Mouse (Mus musculus) forebrain, postnatal 0 days (tissue): ENCODE measurements at regions not wholly inside any gene's neighbourhood (a gene's known extent, or its start where the extent isn't known, plus 50 kb on each side); places are given as distances from the start of the nearest gene placed in this dataset.
A peak's percentile ranks its signal among the peaks of the same experiment; 100 is the strongest.

Experiments used
- ATAC-seq: fragments of 200-750 bp; cut with Nextera tagmentation; 2 replicates; pipeline ENCODE4 v1.8.0; 2017; ENCODE audit warnings: mild to moderate bottlenecking, moderate library complexity
- DNase-seq: peaks from one replicate; pipeline ENCODE4 v3.0.0-alpha.2; 2015
- H3K27ac ChIP-seq: fragments of 300-500 bp; sonication (generic); 2 replicates; pipeline ENCODE4 v1.5.1; 2014; ENCODE audit warnings: low read depth, mild to moderate bottlenecking, antibody characterized with exemption, low read length, moderate library complexity, mixed read lengths
- H3K27me3 ChIP-seq: fragments of 300-500 bp; sonication (generic); 2 replicates; pipeline ENCODE4 v1.6.1; 2014; ENCODE audit warnings: mild to moderate bottlenecking, low read length, mixed read lengths; ENCODE audit not compliant: insufficient read depth
- H3K36me3 ChIP-seq: fragments of 300-500 bp; sonication (generic); 2 replicates; pipeline ENCODE4 v1.6.1; 2014; ENCODE audit warnings: mild to moderate bottlenecking, moderate library complexity; ENCODE audit not compliant: insufficient read depth
- H3K4me1 ChIP-seq: fragments of 300-500 bp; sonication (generic); 2 replicates; pipeline ENCODE4 v1.6.1; 2014; ENCODE audit warnings: antibody characterized with exemption; ENCODE audit not compliant: insufficient read depth
- H3K4me2 ChIP-seq: fragments of 300-500 bp; sonication (generic); 2 replicates; pipeline ENCODE4 v1.6.1; 2014; ENCODE audit warnings: low read depth, mild to moderate bottlenecking, moderate library complexity
- H3K4me3 ChIP-seq: fragments of 300-500 bp; sonication (generic); 2 replicates; pipeline ENCODE4 v1.5.1; 2014; ENCODE audit warnings: low read depth, low read length, mixed read lengths
- H3K9ac ChIP-seq: fragments of 300-500 bp; sonication (generic); 2 replicates; pipeline ENCODE4 v1.6.1; 2014; ENCODE audit warnings: mild to moderate bottlenecking
- H3K9me3 ChIP-seq: fragments of 300-500 bp; sonication (generic); 2 replicates; pipeline ENCODE4 v1.6.1; 2016; ENCODE audit warnings: low read length
- CTCF ChIP-seq: sonication (generic); IDR thresholded peaks from 2 replicates; pipeline ENCODE4 v1.5.1; 2016; ENCODE audit warnings: antibody characterized with exemption, control low read depth, low read depth
- WGBS: fragments of 180-500 bp; shearing (Covaris S2); extraction: QIAGEN DNeasy Blood & Tissue Kit; methylation state at CpG from one replicate; pipeline ENCODE4 v1.1.7; 2014; 5-methylcytosine and 5-hydroxymethylcytosine counted together

DNA sequence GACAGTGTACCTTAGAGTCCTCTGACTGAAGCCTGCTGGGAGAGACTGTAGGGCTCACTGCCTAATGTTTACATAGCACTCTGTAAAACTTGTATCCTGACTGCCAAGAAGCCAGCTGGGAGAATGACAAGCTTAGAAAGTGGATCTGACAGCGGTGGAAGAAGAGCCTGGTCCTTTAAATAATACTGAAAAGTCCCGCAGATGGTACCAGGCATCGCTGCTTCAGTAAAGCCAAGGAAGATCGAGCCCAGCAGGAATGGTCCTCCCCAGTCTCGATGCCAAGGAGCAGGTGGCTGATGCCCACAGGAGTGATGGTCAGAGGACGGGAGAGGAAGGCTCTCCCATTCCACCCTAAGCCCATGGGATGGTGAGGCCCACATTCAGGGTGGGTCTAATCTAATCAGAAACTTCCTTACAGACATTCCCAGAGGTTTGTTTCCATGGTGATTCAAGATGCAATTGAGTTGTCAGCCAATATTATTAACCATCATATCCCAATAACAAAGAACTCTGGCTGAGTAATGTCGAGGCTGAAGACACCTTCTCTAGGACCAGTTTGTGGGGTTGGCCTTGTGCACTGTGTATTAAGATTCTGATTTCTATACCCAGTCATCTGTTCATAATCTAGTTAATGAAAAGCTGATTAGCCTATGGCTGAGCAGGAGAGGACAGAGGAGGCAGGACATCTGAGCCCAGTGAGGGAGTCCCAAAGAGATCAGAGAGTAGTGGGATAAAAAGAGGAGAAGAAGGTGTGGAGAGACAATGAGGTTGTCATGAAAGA, 285.3 kb downstream of the Prdm2 start:
- TF ChIP-seq CTCF = no peak
- Histone ChIP-seq H3K27me3 (no peaks in the 10 kb centered on the region), H3K27ac (no peak overlapping the region), H3K9ac (no peak overlapping the region), H3K4me1 (no peaks in the 10 kb centered on the region), H3K4me2 (no peak overlapping the region), H3K9me3 (no peaks in the 10 kb centered on the region), H3K36me3 (no peaks in the 10 kb centered on the region), H3K4me3 (no peak overlapping the region)
- DNase-seq (peak; percentile 57), ATAC-seq (peak; percentile 47)
- 59% methylated on average over 7 of the region's 7 CpGs for WGBS

DNA sequence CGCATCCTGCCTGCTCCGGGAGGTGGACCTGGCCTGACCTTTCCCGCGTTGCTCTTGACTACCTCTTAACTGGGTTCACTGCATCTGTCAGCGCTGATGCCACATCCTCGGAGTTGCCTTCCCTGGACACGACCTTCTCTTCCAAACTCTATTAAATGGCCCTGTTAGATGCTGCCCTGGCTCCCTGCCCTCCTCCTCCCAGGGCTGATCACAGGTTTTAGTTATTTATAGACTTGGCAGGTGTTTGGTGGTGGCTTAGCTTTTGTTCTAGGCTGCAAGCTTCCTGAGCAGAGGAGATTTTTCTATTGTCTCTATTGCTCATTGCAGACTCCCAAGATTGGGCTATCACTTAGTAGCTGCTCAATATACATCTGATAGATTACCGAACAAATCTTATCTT, 287.7 kb downstream of the Prdm2 start:
- no peak for TF ChIP-seq CTCF
- Histone ChIP-seq H3K4me3 (no peak overlapping the region), H3K4me2 (no peak overlapping the region), H3K4me1 (no peaks in the 10 kb centered on the region), H3K27me3 (no peaks in the 10 kb centered on the region), H3K36me3 (no peaks in the 10 kb centered on the region), H3K9me3 (no peaks in the 10 kb centered on the region), H3K27ac (no peak overlapping the region), H3K9ac (no peak overlapping the region)
- DNase-seq (no peak), ATAC-seq (no peak)
- 80% methylated on average over 8 of the region's 8 CpGs for WGBS

GRCm38 (mm10) chr4:142909355-142909947, 303.3 kb downstream of the Prdm2 start:
- Histone ChIP-seq H3K9me3 (no peaks in the 10 kb centered on the region), H3K9ac (peak overlapping the region; percentile 6), H3K4me3 (peak overlapping the region; percentile 21), H3K36me3 (no peaks in the 10 kb centered on the region), H3K4me2 (peak overlapping the region; percentile 44), H3K27ac (no peak overlapping the region), H3K27me3 (no peaks in the 10 kb centered on the region), H3K4me1 (no peaks in the 10 kb centered on the region; the same call in 1 of the 2 replicates)
- ATAC-seq (peak; percentile 74), DNase-seq (peak; percentile 66)
- 7% methylated on average over 17 of the region's 17 CpGs for WGBS
- TF ChIP-seq CTCF = no peak; the same call in 1 of the 2 replicates

- Histone ChIP-seq H3K9me3 (no peaks in the 10 kb centered on the region), H3K9ac (no peak overlapping the region), H3K27ac (no peak overlapping the region), H3K4me3 (no peak overlapping the region), H3K4me1 (no peaks in the 10 kb centered on the region; the same call in 1 of the 2 replicates), H3K36me3 (no peaks in the 10 kb centered on the region), H3K27me3 (no peaks in the 10 kb centered on the region), H3K4me2 (no peak overlapping the region)
- 26% methylated on average over 6 of the region's 6 CpGs for WGBS
- ATAC-seq = no peak
- DNase-seq = no peak
- TF ChIP-seq CTCF = no peak
These were observed 304.0 kb downstream of the Prdm2 start for GRCm38 (mm10) chr4:142908782-142909181.

DNA sequence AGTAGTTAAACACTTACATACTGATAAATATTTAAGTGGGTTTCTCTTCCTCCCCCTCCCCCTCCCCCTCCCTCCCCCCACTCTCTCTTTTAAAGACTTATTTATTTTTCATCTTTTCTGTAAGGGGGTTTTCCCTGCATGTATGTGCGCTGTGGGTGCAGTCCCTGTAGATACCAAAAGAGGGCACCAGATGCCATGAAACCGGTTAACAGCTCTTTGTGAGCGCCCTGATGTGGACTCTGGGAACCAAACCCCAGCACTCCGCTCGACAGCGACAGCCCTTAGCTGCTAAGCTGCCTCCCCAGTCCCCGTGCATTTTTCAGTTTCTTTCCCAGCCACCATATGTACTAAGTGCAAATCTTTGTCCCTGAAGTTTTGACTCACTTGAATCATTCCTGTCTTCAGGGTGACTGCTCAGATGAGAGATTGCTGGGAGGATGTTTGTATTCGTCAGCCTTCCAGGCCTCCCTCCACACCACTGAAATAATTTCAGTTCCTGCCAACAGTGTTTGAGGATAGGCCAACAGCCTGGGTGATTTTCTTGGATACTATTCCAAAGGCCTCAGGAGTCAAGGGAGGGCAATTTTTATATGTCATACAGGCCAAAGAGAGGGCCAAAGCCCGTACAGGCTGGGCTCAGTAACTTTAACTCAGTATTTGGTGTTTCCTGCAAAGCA, 309.3 kb downstream of the Prdm2 start:
- TF ChIP-seq CTCF = peak; percentile 50
- Histone ChIP-seq H3K36me3 (no peaks in the 10 kb centered on the region), H3K9me3 (no peaks in the 10 kb centered on the region), H3K27ac (no peak overlapping the region), H3K4me1 (no peaks in the 10 kb centered on the region), H3K9ac (no peak overlapping the region), H3K4me2 (no peak overlapping the region), H3K4me3 (no peak overlapping the region), H3K27me3 (no peaks in the 10 kb centered on the region)
- 75% methylated on average over 9 of the region's 9 CpGs for WGBS
- DNase-seq (no peak), ATAC-seq (no peak)

DNA sequence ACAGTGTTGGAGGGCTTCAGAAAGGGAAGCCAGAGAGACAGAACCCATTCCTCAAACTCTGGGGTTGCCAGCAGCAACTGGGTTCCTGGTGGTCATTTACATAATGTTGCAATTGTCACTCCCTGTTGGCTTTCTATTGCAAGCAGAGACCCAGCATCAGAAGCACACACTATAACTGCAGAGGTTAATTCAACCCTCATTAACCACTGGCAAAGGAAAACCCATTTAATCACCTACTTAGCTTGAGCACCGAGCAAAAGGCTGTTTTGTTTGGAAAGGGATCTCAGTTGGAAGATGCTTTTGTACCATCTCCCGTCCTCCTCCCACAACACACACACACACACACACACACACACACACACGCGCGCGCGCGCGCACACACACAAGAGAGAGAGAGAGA, 312.0 kb downstream of the Prdm2 start:
- no peak overlapping the region for H3K27ac ChIP-seq
- no peaks in the 10 kb centered on the region for H3K27me3 ChIP-seq
- H3K36me3 ChIP-seq = no peaks in the 10 kb centered on the region
- no peak overlapping the region for H3K9ac ChIP-seq
- no peaks in the 10 kb centered on the region for H3K9me3 ChIP-seq
- 47% methylated on average over 9 of the region's 9 CpGs for WGBS
- no peak overlapping the region for H3K4me3 ChIP-seq
- TF ChIP-seq CTCF = no peak
- H3K4me2 ChIP-seq = no peak overlapping the region
- H3K4me1 ChIP-seq = no peaks in the 10 kb centered on the region
- peak; percentile 16; the same call in 1 of the 2 replicates for ATAC-seq
- no peak for DNase-seq

GRCm38 (mm10) chr4:142898994-142899393, 313.8 kb downstream of the Prdm2 start:
- Histone ChIP-seq H3K4me3 (no peak overlapping the region), H3K4me2 (no peak overlapping the region), H3K27ac (no peak overlapping the region), H3K4me1 (no peaks in the 10 kb centered on the region), H3K9me3 (no peaks in the 10 kb centered on the region), H3K9ac (no peak overlapping the region), H3K36me3 (no peaks in the 10 kb centered on the region), H3K27me3 (no peaks in the 10 kb centered on the region)
- no peak for TF ChIP-seq CTCF
- 87% methylated on average over 1 of the region's 1 CpGs for WGBS
- no peak for ATAC-seq
- no peak for DNase-seq
